In the genomic region with DNA sequence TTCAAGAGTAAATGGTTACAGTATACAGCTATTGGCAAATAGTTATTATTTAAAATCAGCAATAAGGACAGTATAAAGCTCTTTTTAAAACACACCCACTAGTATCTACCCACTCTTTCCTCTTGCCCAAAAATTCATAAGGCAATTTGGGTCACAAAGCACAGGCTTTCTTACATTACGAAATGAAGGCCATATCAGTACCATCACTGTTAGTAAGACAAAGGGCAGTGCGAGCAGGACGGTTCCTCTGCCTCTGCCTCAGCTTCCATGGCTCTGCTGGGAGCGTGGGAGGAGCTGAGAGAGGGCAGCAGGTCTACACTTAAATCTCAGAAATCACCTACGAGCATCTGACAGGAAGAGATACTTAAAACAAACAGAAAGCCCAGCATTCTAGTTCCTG, we compare ENCODE assay signal across 23 mouse cellular contexts.
"Had no signal": no experiment of that assay in that cellular context is flagged by ENCODE, and none has a peak within 500 bp of the region (broad histone marks: within the 10 kb centered on the region; RNA-seq: fewer than 3 reads in every experiment).

No protein-coding gene starts in this region.

- DNase-seq: kidney, adult 2 months; kidney, postnatal 25 days; layer of hippocampus, postnatal 36 days; left cerebral cortex, postnatal 4 days; lung, adult 18-20 months; lung, postnatal 14 days; midbrain, embryonic 14.5 days; retina, postnatal 1 day; right cerebral cortex, postnatal 25 days; spleen, adult 18-20 months; thymus, postnatal 25 days had no signal

- H3K27me3 ChIP-seq: limb, embryonic 12.5 days; limb, embryonic 15.5 days; lung, embryonic 15.5 days; neural tube, embryonic 13.5 days; stomach, embryonic 15.5 days had no signal

- H3K36me3 ChIP-seq: limb, embryonic 12.5 days; lung, embryonic 15.5 days; neural tube, embryonic 13.5 days; stomach, embryonic 15.5 days had no signal

- ATAC-seq: intestine, postnatal 0 days had no signal

- H3K9ac ChIP-seq: limb, embryonic 12.5 days; limb, embryonic 15.5 days; liver, embryonic 14.5 days; lung, embryonic 15.5 days; neural tube, embryonic 13.5 days; stomach, embryonic 15.5 days had no signal

- H3K4me3 ChIP-seq: layer of hippocampus, adult 2 months; left cerebral cortex, adult 2 months; limb, embryonic 12.5 days; limb, embryonic 15.5 days; lung, embryonic 15.5 days; neural tube, embryonic 13.5 days; stomach, embryonic 15.5 days had no signal

- H3K9me3 ChIP-seq: limb, embryonic 12.5 days; limb, embryonic 15.5 days; lung, embryonic 15.5 days; neural tube, embryonic 13.5 days; stomach, embryonic 15.5 days had no signal

- H3K4me2 ChIP-seq: limb, embryonic 12.5 days; limb, embryonic 15.5 days; lung, embryonic 15.5 days; midbrain, embryonic 11.5 days; neural tube, embryonic 13.5 days; stomach, embryonic 15.5 days had no signal

- H3K27ac ChIP-seq: kidney, postnatal 0 days; layer of hippocampus, adult 2 months; left cerebral cortex, adult 2 months; limb, embryonic 12.5 days; limb, embryonic 15.5 days; liver, embryonic 14.5 days; lung, embryonic 15.5 days; macrophage; neural tube, embryonic 13.5 days; stomach, embryonic 15.5 days had no signal
